Mouse (Mus musculus): Measurements from ENCODE around the gene Gm10972.
"Not testable (repeated sequence)": the region's sequence is repeated elsewhere in the genome, so short reads cannot be mapped to it uniquely, and the experiment has no call there.

The Gm10972 gene

GRCm38 (mm10) chr3:94642495-94643162, at the start of gene Gm10972:
TSS of gene Gm10972 (plus strand) at chr3:94643112.
- DNase-seq (ENCODE audit: low read depth): not testable (repeated sequence)

- peak; percentile 55 for DNase-seq (ENCODE audit: low read depth)
These were observed 47.0 kb upstream of the Gm10972 start for GRCm38 (mm10) chr3:94595871-94596287.

DNA sequence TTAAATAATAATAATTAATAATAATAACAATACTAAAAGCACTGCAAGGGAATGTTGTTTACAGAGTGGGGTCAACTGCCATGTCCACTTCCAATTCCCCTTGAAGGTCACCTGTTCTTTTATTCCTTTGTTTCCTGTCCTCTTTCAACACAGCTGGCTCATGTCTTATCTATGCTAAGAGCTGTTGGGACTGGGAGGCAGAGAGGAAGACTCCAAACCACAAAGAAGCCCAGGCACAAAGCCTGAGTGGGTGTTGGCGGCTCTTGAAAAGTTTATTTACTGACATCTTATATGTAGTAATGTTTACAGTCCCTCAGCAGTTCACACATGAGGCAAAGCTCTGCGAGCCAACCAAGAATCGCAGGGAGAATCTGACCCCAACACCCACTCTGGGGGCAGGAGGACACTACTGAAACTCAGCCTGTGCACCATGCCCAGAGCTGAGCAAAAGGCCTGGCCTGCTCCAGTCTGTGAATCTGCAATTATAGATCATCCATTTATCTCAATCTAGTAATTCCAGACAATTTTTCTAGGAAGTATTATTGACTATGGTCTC, 45.6 kb upstream of the Gm10972 start:
- DNase-seq (ENCODE audit: low read depth): peak; percentile 81

DNA sequence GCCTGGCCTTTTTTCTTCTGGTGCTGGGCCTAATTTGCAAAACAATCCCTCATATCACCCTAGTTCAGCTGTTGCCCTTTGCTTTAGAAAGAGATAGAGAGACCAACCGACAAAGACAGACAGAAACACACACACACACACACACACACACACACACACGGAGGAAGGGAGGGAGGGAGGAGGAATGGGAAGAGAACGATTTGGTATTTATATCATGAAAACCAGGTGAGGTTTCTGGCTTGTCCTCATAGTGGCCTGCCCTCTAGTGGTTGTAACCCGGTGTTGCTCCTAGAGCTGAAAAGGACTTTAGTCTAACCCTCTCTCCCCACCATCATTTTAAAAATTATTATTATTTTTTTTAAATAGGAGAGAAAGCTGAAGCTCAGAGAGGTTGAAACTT, 41.0 kb upstream of the Gm10972 start:
- peak; percentile 71 for DNase-seq (ENCODE audit: low read depth)

DNA sequence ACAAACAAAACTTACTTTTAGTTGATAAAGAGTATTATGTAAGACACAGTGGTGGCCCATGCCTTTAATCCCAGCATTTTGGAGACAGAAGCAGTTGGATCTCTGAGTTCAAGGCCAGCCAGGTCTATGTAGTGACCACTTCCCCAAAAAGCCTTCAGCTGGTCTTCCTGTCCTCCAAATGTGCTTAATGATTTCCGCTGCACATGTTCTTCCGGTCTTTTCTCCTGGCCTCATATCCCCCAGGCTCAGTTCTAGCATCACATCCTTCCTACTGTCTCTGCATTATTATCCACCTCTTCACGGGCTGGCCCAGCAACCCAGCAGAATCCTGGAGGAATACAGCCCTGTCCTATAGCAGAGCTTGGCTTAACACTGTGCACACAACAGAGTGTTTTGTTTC, 33.3 kb upstream of the Gm10972 start:
- peak; percentile 88 for DNase-seq (ENCODE audit: low read depth)

- DNase-seq (ENCODE audit: low read depth): peak; percentile 15
These were observed 32.3 kb upstream of the Gm10972 start for GRCm38 (mm10) chr3:94610581-94610980.

- no peak for DNase-seq (ENCODE audit: low read depth)
These were observed 31.6 kb upstream of the Gm10972 start for GRCm38 (mm10) chr3:94611343-94611742.

- peak; percentile 16 for DNase-seq (ENCODE audit: low read depth)
These were observed 31.1 kb upstream of the Gm10972 start for GRCm38 (mm10) chr3:94611834-94612233.

- no peak for DNase-seq (ENCODE audit: low read depth)
These were observed 30.6 kb upstream of the Gm10972 start for GRCm38 (mm10) chr3:94612274-94612673.

DNA sequence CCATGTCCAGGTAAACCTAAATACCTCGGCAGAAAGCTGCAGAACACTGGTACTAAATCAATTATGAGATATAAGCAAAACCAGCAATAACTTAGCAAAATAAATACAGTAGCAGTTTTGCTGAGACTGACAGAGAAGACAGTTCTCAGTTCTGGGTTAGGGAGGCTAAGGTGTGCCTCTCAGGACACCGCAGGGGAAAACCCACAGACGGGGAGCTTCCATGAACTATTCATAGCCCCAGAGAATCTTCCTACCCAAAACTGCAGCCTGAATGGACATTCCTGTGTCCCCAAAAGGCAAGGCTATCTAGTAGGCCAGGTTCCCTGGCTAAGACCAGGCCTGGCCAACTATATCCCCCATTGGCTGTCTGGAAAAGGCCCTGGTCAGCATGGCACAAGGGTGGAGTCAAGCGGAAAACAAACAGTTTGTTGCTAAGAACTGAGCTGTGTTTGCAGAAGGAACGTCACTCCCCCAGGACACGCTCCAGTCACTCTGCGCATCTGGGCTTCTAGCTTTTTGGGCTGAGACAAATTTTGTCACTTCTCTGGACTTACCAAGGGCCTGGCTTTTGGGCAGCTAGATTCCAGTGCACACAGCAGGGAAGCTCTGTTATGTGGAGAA, 29.5 kb upstream of the Gm10972 start:
- DNase-seq (ENCODE audit: low read depth): no peak

GRCm38 (mm10) chr3:94616717-94617116, 26.2 kb upstream of the Gm10972 start:
- DNase-seq (ENCODE audit: low read depth): peak; percentile 78

DNA sequence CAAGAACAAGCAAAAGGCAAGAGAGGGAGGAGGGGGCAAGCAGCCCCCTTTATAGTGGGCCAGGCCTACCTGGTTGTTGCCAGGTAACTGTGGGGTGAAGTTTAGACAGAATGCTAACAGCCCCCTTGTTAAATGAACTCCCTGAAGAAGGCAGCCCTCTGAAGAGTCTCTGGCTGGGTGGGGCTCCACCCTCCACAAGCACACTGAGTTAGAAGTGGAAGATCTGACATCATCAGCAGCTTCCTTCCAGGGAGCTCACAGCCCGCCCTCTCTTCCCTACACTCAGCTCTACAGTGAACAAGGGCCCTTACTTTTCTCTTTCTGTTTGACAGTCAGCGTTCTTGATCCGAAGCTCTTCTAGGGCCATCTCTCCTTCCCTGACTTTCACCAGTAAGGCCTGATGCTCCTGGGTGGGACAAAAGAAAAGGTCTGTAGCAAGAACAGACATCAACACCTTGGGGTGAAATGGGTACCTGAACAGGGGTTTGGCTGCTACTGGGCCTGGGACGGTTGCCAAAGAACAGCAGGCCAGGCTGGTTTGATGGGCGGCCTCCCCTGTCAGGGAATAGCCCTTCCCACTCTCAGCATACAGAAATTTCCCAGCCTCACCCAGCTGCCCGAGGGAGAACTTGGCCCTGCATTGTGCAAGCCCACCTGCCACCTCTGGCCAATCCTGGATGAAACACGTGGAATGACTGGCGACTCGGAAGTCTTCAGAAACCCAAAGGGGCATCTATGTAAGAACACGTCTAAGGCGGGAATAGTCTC, 21.0 kb upstream of the Gm10972 start:
- peak; percentile 32 for DNase-seq (ENCODE audit: low read depth)

GRCm38 (mm10) chr3:94622550-94622949, 20.4 kb upstream of the Gm10972 start:
- no peak for DNase-seq (ENCODE audit: low read depth)

GRCm38 (mm10) chr3:94624281-94624680, 18.6 kb upstream of the Gm10972 start:
- no peak for DNase-seq (ENCODE audit: low read depth)

DNA sequence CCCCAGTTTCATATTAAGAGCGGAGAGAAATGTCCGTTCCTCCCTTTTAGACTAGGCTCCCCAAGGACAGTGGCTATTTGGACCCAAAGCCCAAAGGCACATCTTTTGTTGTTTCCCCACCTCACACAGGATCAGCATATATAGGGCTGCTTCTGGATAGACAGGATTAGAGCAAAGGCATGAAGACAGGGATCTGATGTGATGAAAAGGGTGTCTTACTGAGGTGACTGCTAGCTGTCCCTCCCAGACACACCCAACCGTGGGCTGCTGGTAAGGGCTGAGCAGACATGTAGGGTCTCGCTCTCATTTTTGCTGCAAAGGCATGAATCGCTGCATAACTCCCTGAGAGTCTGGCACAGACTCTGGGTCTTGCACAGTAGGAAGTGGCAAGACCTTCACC, 14.2 kb upstream of the Gm10972 start:
- DNase-seq (ENCODE audit: low read depth): no peak

- DNase-seq (ENCODE audit: low read depth): no peak
These were observed 13.0 kb upstream of the Gm10972 start for GRCm38 (mm10) chr3:94629876-94630275.

DNA sequence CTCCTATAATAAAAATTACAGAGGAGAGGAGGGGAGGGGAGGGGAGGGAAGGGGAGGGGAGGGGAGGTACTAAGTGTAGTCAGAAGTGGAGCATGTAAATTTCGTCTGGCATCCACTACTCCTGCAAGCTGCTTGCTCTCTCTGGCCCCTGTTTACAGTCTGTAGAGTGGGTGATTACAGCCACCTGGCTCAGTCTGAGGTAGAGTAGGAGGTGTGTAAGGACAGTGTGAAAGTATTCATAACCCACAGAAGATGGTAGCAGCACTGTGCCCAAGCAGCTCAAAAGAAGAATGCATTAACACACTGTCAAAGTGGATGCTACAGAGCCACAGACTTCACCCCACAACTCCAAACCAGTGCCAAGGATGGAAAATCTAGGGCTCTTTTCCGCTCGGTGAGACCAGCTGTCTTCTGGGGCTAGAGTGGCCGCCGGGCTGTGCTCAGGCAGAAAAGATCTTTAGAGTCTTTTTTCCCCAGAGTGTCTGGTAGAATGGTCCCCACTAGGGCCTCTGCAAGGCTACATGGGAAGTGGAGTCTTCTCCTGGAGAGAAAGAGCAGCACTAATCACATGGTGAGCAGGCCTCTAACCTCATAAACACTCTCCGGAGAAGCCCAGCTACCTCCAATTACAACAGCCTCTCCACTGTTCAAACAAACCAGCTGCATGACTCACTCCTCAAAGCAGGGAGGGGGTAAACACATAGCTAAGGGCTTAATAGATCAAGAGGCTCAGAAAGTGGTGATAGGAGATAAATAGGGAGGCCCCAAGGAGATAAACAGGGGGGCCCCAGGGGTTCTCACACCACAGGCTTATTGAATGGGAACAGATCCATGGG, 6.1 kb downstream of the Gm10972 start:
- peak; percentile 90 for DNase-seq (ENCODE audit: low read depth)

DNA sequence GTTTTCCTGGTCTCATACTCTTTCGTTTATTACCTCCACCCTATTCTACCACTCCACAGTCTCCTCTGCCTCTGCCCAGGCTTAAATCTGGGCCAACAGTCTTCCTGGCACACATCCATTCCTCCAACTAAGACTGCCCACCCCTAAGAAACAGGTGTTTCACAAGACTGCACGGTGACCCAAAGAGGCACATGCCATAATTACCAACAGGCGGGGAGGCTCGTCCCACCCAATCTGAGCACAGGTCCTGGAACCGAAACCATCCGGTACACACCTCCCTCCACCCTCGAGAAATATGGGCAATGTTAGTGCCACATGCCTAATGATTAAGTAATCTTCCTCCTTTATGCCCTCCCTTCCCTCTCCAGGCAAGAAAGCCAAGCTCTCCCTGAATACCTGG, 7.5 kb downstream of the Gm10972 start:
- DNase-seq (ENCODE audit: low read depth): no peak

DNA sequence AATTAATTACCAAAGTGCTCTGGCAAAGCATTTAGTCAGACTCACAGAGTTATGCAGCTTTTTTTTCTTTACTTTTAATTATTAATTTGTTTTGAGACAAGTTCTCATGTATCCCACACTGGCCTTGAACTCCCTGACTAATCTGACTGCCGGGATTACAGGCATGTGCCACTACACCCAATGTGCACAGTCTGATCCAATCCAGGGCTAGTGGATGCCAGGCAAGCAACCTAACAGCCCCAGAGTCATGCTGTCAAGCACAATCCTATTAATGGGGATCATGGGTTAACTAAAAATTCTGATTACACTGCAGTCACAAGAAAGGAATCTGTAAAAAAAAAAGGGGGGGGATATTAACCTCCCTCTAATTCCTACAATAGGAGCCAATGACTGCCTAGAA, 11.1 kb downstream of the Gm10972 start:
- not testable (repeated sequence) for DNase-seq (ENCODE audit: low read depth)

DNA sequence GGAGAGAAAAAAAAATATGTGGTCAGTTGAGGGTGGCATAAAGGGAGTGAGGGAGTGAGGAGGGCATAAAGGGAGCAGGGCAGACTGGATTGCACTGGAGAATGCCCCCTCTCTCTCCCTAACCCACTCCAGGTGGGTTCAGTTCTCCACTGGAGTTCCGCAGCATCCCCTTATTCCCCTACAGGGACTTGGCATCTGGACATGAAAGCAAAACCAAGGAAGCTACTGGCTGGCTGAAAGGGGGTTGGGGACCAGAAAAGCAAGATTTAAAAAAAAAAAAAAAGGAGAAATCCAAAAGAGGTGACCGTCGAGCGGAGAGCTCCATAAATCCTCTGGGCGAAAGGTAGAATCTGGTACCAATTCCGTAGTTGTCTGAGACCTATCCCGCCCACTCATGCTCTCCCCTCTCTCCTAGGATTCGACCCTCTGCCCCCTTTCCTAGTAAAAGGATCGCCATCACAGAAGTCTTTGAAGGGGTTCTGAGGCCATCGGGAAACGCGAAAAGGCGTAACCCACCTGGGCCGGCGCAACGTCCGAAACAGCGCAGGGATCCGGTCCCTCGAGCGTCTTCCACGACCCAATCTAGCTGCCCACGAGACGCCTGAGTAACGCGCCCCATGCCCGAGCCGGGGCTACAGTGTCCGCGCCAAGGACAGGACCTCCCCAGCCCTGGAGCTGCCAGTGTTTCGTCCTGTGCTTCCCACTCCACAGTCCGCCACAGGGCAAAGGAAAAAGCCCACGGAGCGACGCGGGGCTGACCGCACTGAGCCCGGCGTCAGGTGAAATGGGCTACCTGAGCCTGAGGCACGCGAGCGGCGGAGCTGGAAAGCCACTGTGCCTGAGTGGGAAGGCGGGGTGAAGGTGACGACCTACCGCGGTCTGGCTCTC, 15.2 kb downstream of the Gm10972 start:
- DNase-seq (ENCODE audit: low read depth): not testable (repeated sequence)

DNA sequence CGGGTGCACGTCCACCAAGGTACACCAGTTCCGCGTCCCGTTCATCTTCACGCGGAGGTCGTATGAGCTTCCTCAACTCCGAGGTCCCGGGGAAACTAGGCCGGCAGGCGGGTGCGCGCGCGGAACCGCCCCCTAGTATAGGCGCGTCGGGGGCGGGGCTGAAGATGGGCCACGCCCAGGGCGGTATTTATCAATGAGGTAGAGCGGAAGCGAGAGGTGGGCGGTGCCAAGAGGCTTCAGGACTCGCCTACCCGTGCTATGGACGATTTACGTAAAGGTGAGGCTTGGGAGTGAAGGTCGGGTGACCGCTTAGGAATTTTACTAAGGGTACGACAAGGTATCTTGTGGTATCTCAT, 15.8 kb downstream of the Gm10972 start, which contains the start of gene Tuft1:
Gene Tuft1, minus strand, starts transcription at position 133 of the 356 bp plus-strand sequence.
- not testable (repeated sequence) for DNase-seq (ENCODE audit: low read depth)

Measured in 416B (cell line).